Mouse (Mus musculus) neural tube, embryonic 12.5 days (tissue): Measurements from ENCODE around the gene Acss3. TPM values are rescaled to one million over a fixed set of nuclear protein-coding genes. Genes with fewer than 3 reads are reported as not detected.

Experiments
- ATAC-seq: fragments of 200-750 bp; cut with Nextera tagmentation; 2 replicates; pipeline ENCODE4 v1.8.0; 2017; ENCODE audit warnings: low read depth, mild to moderate bottlenecking, moderate TSS enrichment, moderate library complexity; ENCODE audit not compliant: low FRiP score
- H3K27ac ChIP-seq: fragments of 300-500 bp; sonication (generic); 2 replicates; pipeline ENCODE4 v1.5.1; 2016
- H3K27me3 ChIP-seq: fragments of 300-500 bp; sonication (generic); replicated peaks from 2 replicates; pipeline ENCODE4 v1.6.1; 2016; ENCODE audit warnings: mild to moderate bottlenecking
- H3K36me3 ChIP-seq: fragments of 300-500 bp; sonication (generic); 2 replicates; pipeline ENCODE4 v1.6.1; 2016; ENCODE audit warnings: mild to moderate bottlenecking
- H3K4me1 ChIP-seq: fragments of 300-500 bp; sonication (generic); 2 replicates; pipeline ENCODE4 v1.6.1; 2016
- H3K4me2 ChIP-seq: fragments of 300-500 bp; sonication (generic); replicated peaks from 2 replicates; pipeline ENCODE4 v1.6.1; 2016; ENCODE audit warnings: mild to moderate bottlenecking
- H3K4me3 ChIP-seq: fragments of 300-500 bp; sonication (generic); 2 replicates; pipeline ENCODE4 v1.5.1; 2016
- H3K9ac ChIP-seq: fragments of 300-500 bp; sonication (generic); 2 replicates; pipeline ENCODE4 v1.6.1; 2016; ENCODE audit warnings: mild to moderate bottlenecking
- H3K9me3 ChIP-seq: fragments of 300-500 bp; sonication (generic); 2 replicates; pipeline ENCODE4 v1.6.1; 2016; ENCODE audit warnings: mild to moderate bottlenecking
- WGBS: fragments of 180-500 bp; shearing (Covaris S2); methylation state at CpG from one replicate; pipeline ENCODE4 v1.1.7; 2016; 5-methylcytosine and 5-hydroxymethylcytosine counted together
- polyA plus RNA-seq: library from polyadenylated mRNA; unstranded; fragments of >200 nt; fragmentation: Nextera tagmentation; extraction: Ambion mirVana; gene quantifications from 2 replicates; pipeline ENCODE4 v1.2.1, GENCODE M21; 2016

Acss3 gene
- polyA plus RNA-seq, 1 experiment from 2014 or later, result 1.8 TPM

DNA sequence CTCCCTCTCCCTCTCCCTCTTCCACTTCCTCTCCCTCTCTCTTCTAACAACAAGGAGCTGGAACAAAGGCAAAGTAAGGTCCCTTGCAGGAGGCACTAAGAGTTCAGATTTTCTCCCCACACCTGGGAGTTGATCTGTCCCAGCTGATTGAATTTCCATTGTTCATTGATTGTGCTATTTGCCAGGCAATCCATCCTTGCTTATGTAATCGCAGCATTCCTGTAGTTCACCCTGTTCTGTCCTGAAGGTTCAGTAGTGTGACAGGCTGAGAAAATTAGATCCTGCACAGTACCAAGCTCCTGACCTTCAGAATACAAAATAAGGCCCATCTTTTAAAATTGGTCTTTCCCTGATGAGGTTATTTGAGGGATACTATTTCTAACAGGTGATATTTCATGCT lies 8.3 kb downstream of the Acss3 start:
- no peaks in the 10 kb centered on the region for H3K4me1 ChIP-seq
- WGBS, result 54% methylated on average over 1 of the region's 1 CpGs
- no peaks in the 10 kb centered on the region for H3K9me3 ChIP-seq
- no peaks in the 10 kb centered on the region for H3K36me3 ChIP-seq
- H3K9ac ChIP-seq, result no peak overlapping the region
- no peak overlapping the region for H3K4me3 ChIP-seq
- H3K27ac ChIP-seq, result no peak overlapping the region
- no peak for ATAC-seq
- no peaks in the 10 kb centered on the region for H3K27me3 ChIP-seq
- H3K4me2 ChIP-seq, result no peak overlapping the region

DNA sequence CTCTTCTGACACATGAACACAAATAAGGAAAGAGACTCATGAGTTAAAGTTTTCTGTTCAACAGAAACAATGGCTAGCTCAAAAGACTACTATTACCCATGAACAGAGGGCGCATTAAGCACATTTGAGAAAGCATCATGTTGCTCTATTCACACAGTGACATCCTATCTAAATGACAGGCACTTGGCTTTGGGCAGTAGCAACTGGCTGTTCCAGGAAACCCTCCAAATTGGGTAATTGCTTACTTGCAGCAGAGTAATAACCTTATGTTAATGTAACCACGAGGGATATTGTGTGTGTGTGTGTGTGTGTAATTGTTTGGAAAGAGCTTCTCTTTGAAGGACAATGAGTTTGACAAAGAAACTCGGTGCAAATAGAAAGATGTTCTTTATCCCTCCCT lies 29.0 kb downstream of the Acss3 start:
- Histone ChIP-seq H3K27ac (no peak overlapping the region), H3K36me3 (no peaks in the 10 kb centered on the region), H3K4me2 (no peak overlapping the region), H3K9ac (no peak overlapping the region), H3K9me3 (no peaks in the 10 kb centered on the region), H3K27me3 (no peaks in the 10 kb centered on the region), H3K4me3 (no peak overlapping the region), H3K4me1 (no peaks in the 10 kb centered on the region)
- ATAC-seq, result no peak
- 59% methylated on average over 3 of the region's 3 CpGs for WGBS

DNA sequence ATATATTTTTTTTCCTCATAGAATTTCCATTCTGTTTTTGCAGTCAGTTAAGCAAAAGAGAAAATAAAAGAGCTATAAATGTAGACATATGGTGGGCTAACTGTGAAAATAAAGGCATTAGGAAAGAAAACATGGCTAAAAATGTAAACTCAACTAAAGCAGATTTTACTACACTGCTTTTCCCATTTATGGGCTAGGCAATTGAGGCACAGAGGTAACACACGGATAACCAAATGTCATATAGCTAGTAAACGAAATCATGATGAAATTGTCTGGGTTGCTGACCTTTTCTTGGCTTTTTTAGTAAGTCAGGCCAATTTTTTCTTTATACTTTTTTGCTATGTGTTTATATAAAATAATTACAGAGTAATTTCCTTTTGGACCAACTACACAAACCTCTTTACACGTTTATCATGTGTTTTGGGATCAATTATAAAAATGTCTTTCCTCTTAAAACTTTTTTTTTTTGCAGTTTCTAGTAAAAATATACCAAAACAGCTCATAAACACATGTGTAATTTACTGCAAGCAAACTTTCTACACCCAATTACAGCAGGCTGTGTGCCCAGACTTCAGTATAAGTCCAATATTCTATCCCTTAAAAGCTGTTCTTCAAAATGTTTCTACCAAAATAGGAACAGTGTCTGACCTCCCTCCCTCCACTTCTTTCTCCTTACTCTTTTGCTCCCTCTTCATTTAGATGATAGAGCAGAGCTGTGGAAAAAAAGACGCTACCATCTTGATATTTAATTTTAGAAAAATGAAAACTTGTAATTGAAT lies 69.4 kb downstream of the Acss3 start:
- no peaks in the 10 kb centered on the region for H3K27me3 ChIP-seq
- no peak overlapping the region for H3K27ac ChIP-seq
- 86% methylated on average over 4 of the region's 4 CpGs for WGBS
- H3K36me3 ChIP-seq, result no peaks in the 10 kb centered on the region
- no peaks in the 10 kb centered on the region for H3K4me1 ChIP-seq
- no peaks in the 10 kb centered on the region for H3K9me3 ChIP-seq
- ATAC-seq, result no peak
- H3K9ac ChIP-seq, result no peak overlapping the region
- H3K4me2 ChIP-seq, result no peak overlapping the region
- no peak overlapping the region for H3K4me3 ChIP-seq

DNA sequence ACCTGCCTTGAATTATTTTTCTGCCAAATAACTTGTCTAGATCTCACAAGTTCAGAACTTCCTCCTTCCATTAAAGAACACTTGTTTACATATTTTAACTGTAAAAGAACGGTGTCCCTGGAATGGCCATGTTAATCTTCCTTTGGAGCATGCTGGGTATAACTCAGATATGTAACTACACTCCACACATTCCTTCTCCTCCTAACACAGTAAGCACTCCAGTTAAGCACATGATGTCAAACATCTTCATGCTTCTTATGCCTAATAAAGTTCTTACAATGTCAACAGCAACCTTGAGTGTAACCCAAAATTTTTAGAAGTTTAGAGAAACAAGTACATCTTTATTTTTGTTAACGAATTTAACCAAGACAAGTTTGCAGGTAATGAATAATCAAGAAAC lies 73.0 kb downstream of the Acss3 start:
- H3K4me2 ChIP-seq, result no peak overlapping the region
- no peaks in the 10 kb centered on the region for H3K27me3 ChIP-seq
- no peak for ATAC-seq
- H3K4me3 ChIP-seq, result no peak overlapping the region
- H3K9ac ChIP-seq, result no peak overlapping the region
- no peaks in the 10 kb centered on the region for H3K36me3 ChIP-seq
- WGBS, result 90% methylated on average over 2 of the region's 2 CpGs
- no peaks in the 10 kb centered on the region for H3K4me1 ChIP-seq
- no peak overlapping the region for H3K27ac ChIP-seq
- no peaks in the 10 kb centered on the region for H3K9me3 ChIP-seq

DNA sequence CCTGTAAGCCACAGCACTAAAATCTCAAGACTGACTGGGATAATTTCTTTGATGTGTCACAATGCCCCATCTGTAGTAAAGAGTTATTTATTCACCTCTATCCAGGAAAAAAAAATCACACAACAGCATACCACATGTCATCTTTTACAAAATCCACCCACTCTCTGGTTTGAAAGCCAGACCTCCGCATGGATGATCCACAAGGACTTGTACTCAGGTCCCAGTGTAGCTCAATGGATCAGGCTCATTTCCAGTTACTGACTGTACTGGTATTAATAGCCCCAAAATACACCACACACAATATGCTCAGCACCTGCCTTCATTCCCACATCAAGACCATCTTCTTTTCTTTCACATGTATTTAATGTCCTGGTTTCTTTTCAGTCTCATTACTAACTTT lies 80.8 kb downstream of the Acss3 start:
- Histone ChIP-seq H3K4me1 (no peaks in the 10 kb centered on the region), H3K36me3 (no peaks in the 10 kb centered on the region), H3K27ac (no peak overlapping the region), H3K9ac (no peak overlapping the region), H3K4me3 (no peak overlapping the region), H3K9me3 (no peaks in the 10 kb centered on the region), H3K4me2 (no peak overlapping the region), H3K27me3 (no peaks in the 10 kb centered on the region)
- WGBS, result 86% methylated on average over 1 of the region's 1 CpGs
- no peak for ATAC-seq

DNA sequence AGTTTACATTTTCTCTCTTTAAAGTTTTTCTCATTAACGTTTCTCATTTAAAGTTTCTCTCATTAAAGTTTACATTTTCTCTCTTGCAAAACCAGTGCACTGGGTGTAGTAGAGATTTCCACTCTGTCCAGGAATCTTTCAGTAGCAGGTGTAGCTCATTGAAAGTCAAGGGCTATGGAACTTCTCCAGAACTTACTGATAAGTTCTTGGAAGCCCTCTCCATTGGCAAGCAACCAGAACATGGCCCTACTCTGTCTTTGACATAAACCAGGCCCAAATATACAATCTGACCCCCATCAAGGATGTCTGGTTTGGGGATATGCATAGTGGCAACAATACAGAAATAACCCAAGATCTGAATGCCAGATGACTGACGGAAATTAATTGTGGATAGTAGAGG lies 82.6 kb downstream of the Acss3 start:
- H3K4me2 ChIP-seq, result no peak overlapping the region
- no peak overlapping the region for H3K4me3 ChIP-seq
- H3K9me3 ChIP-seq, result no peaks in the 10 kb centered on the region
- H3K4me1 ChIP-seq, result no peaks in the 10 kb centered on the region
- no peak overlapping the region for H3K9ac ChIP-seq
- no peaks in the 10 kb centered on the region for H3K27me3 ChIP-seq
- H3K27ac ChIP-seq, result no peak overlapping the region
- H3K36me3 ChIP-seq, result no peaks in the 10 kb centered on the region
- WGBS, result 92% methylated on average over 2 of the region's 2 CpGs
- no peak for ATAC-seq

DNA sequence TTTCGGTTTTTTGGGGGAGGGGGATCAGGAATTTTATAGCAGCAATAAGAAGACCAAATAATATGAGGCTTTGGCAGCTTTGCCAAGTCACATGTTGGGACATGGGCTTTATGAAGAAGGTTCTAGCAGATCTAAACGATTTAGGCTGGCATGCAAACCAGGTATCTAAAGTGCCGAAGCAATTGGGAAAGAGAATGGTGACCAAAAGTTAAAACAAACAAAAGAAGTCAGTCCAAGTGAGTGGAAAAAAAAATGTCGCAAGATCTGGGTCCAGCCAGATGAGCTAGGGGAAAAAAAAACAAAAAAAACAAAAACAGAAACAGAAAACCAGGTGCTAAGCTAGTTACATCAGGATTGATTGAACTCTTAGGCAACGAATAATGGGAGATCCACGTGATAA lies 83.1 kb downstream of the Acss3 start:
- Histone ChIP-seq H3K27me3 (no peaks in the 10 kb centered on the region), H3K9ac (no peak overlapping the region), H3K4me3 (no peak overlapping the region), H3K27ac (no peak overlapping the region), H3K9me3 (no peaks in the 10 kb centered on the region), H3K4me1 (no peaks in the 10 kb centered on the region), H3K4me2 (no peak overlapping the region), H3K36me3 (no peaks in the 10 kb centered on the region)
- WGBS, result 76% methylated on average over 6 of the region's 6 CpGs
- ATAC-seq, result no peak

DNA sequence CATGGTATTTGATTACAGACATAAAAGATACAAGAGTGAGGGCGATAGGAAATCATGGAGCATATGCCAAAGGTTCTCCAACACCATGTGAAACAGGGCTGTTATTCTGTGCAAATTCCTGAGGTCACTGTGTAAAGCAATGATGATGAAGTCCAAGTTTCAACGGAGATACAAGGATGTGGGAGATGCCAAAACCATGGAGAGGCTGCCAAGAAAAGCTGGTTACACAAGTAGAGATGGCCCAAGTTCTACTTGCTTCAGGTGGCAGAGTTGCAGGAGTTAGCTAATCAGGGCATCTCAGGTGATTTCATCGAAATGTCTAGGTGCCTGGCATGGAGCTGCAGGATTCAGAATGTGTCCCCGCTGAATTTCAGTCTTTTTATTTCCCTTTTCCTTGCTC lies 84.3 kb downstream of the Acss3 start:
- WGBS, result 91% methylated on average over 4 of the region's 4 CpGs
- H3K4me2 ChIP-seq, result no peak overlapping the region
- H3K9ac ChIP-seq, result no peak overlapping the region
- H3K4me3 ChIP-seq, result no peak overlapping the region
- no peaks in the 10 kb centered on the region for H3K4me1 ChIP-seq
- no peaks in the 10 kb centered on the region for H3K9me3 ChIP-seq
- ATAC-seq, result no peak
- no peaks in the 10 kb centered on the region for H3K36me3 ChIP-seq
- no peaks in the 10 kb centered on the region for H3K27me3 ChIP-seq
- H3K27ac ChIP-seq, result no peak overlapping the region

DNA sequence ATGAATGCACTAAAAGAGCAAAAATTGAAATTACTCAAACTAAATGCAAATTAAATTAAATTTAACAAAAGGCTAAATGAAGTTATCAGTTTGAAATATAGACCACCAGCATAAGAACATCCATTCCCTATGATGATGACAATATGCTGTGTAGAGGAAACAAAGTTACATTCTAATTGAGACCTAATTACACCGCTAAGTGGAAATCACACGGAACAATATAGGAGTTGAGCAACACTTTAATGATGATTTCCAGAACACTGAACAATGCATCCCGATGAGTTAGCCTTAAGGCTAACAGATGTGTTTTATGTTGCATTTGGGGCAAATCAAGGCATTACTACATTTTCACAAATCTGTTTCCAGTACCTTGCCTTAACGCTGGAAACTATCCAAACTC lies 99.2 kb downstream of the Acss3 start:
- ATAC-seq, result no peak
- H3K27me3 ChIP-seq, result no peaks in the 10 kb centered on the region
- WGBS, result 74% methylated on average over 4 of the region's 4 CpGs
- H3K9ac ChIP-seq, result no peak overlapping the region
- H3K27ac ChIP-seq, result no peak overlapping the region
- H3K36me3 ChIP-seq, result no peaks in the 10 kb centered on the region
- H3K4me1 ChIP-seq, result no peaks in the 10 kb centered on the region
- H3K4me3 ChIP-seq, result no peak overlapping the region
- no peak overlapping the region for H3K4me2 ChIP-seq
- no peaks in the 10 kb centered on the region for H3K9me3 ChIP-seq

DNA sequence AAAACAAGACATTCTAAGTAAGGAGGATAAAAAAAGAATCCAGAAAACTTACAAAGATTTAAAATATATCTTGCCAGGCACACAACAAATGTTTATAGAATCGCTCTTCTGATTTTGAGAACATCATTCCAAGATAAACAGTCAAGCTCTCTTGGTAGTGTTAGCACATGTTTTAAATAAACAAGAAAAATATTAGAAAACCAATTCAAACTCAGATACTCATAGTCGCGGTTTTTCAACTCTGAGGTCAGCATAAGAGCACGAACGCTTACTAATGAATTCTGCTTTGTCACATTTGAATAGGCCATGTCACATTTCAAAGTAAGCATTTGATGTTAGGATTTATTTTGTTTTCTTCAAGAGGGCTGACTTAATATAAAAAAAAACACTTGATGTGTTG lies 102.3 kb downstream of the Acss3 start:
- Histone ChIP-seq H3K27ac (no peak overlapping the region), H3K9me3 (no peaks in the 10 kb centered on the region), H3K9ac (no peak overlapping the region), H3K36me3 (no peaks in the 10 kb centered on the region), H3K27me3 (no peaks in the 10 kb centered on the region), H3K4me1 (no peaks in the 10 kb centered on the region), H3K4me2 (no peak overlapping the region), H3K4me3 (no peak overlapping the region)
- WGBS, result 79% methylated on average over 5 of the region's 5 CpGs
- no peak for ATAC-seq

DNA sequence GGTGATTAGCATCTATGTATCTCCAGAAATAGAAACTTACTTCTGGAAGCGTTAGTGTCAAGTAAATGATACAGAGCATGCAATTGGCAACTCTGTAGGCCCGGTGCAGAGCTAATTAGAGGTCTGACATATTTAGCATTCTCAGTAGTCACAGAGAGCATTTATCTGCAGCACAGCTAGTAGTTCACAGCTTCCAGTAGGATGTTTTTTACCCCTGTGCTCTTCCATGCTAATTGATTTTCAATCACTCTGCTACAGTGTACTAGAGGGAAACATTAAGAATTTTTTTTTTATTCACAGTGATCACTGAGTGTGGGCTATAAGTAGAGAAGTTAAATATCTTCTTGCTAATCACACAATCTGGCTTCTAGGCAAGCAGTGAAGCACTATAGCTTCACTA lies 112.3 kb downstream of the Acss3 start:
- Histone ChIP-seq H3K9ac (no peak overlapping the region), H3K36me3 (no peaks in the 10 kb centered on the region), H3K4me2 (no peak overlapping the region), H3K27ac (no peak overlapping the region), H3K4me1 (no peaks in the 10 kb centered on the region), H3K9me3 (no peaks in the 10 kb centered on the region), H3K4me3 (no peak overlapping the region), H3K27me3 (no peaks in the 10 kb centered on the region)
- no peak for ATAC-seq
- 77% methylated on average over 2 of the region's 2 CpGs for WGBS

DNA sequence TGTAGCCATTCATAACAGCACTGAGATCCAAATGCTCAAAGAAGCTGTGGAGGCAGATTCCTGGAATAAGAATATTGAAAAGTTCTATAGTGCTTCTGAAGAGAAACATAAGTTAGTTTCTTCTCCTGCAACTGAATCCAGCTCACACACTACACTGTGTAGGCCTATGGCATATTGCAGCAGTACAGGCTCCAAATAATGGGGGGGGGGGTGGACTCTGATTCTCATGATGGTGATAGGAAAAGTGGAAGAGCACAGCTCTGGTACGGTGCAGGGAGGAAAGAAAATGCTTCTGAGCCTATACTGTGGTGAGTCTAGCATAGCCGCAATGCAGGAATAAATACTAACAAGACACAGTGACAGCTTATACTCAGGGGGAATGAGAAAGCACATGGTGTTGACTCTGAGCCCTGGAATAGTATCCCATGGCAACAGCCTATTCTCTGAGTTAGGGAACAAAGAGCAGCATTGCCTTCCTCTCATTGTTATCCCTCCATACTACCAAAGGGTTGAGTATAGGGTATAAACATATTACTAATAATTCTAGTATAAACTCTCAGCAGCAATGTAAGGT lies 125.3 kb downstream of the Acss3 start:
- H3K4me3 ChIP-seq, result no peak overlapping the region
- H3K4me2 ChIP-seq, result no peak overlapping the region
- H3K9ac ChIP-seq, result no peak overlapping the region
- H3K27ac ChIP-seq, result no peak overlapping the region
- H3K9me3 ChIP-seq, result no peaks in the 10 kb centered on the region
- H3K27me3 ChIP-seq, result no peaks in the 10 kb centered on the region
- 88% methylated on average over 2 of the region's 2 CpGs for WGBS
- H3K4me1 ChIP-seq, result no peaks in the 10 kb centered on the region
- ATAC-seq, result peak; percentile 77; the same call in 1 of the 2 replicates
- no peaks in the 10 kb centered on the region for H3K36me3 ChIP-seq

DNA sequence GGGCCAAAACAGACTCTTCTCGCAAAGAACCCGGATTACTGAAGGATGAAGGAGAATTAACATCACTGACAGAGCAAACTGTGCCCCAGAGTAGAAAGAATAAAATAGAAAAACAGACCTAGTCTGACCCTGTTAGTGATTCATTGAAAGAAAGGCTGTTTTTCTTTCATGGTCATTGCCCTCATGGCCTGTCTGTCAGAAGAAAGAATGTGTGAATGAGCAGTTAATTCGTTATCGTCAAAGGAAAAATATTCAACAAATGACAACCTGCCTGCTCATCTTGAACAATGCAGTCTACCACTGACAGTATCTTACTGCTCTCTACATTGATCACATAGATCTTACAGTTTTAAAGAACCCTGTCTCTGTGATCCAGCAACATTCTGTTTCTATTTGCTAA lies 134.0 kb downstream of the Acss3 start:
- Histone ChIP-seq H3K4me3 (no peak overlapping the region), H3K4me2 (no peak overlapping the region), H3K9ac (no peak overlapping the region), H3K9me3 (no peaks in the 10 kb centered on the region), H3K4me1 (no peaks in the 10 kb centered on the region), H3K36me3 (no peaks in the 10 kb centered on the region), H3K27ac (no peak overlapping the region), H3K27me3 (no peaks in the 10 kb centered on the region)
- no peak for ATAC-seq
- WGBS, result 26% methylated on average over 4 of the region's 4 CpGs
